Mouse (Mus musculus): ENCODE results near the gene Pkig. TPM values are rescaled to one million over a fixed set of nuclear protein-coding genes. Genes with fewer than 3 reads are reported as not detected.

Gene Pkig
- polyA plus RNA-seq, 1 experiment, result 73.9 TPM

DNA sequence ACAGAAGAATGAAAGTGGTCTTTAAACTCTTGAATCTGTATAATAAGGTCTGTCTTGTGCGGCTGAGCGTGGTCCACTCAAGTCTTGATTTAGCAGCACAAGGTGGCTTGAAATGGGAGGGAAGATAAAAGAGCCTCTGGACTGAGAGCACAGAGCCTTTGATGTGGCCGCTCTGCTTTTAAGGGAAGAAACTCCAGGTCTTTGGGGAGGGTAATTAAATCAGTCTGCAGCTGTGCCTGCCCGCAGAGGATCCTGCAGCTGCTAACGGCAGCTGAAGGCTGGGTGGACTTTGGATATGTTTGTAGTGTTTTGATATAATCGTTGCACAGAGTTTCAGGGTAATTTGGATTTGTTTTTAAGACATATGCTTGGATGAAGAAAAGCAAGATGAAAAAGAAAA is 58.7 kb downstream of the Pkig start:
- DNase-seq (ENCODE audit: low read depth), result peak; percentile 74

DNA sequence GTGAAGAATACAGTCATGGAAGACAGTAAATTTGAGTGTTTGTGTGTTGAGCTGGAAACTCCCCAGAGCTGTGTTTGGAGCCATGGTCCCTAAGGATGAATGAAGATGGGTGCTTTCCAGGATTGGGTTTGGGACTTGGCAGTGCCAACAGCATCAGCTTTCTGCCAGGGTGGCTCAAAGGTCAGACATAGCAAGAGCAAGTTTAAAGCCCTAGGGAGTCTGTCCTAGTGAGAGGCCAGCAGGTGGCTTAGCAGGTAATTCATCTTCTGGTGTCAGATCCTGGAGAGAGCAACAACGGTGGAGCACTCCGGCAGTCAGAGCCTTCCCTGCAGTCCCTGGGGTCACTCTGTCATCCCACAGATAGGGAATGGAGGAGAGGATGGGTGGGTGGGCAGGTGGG is 60.3 kb downstream of the Pkig start:
- DNase-seq (ENCODE audit: low read depth), result no peak
- TF ChIP-seq CTCF (IDR thresholded peaks at IDR 0.05; ENCODE audit: borderline replicate concordance, extremely low read depth, insufficient read depth, insufficient read length) (no peak), POLR2A (IDR thresholded peaks at IDR 0.05; ENCODE audit: borderline replicate concordance, extremely low read depth, insufficient read depth, insufficient read length, poor library complexity, severe bottlenecking) (no peak)

More for the DNA sequence above, 58.7 kb downstream of the Pkig start:
- no peak for TF ChIP-seq CTCF (IDR thresholded peaks at IDR 0.05; ENCODE audit: borderline replicate concordance, extremely low read depth, insufficient read depth, insufficient read length)
- no peak for TF ChIP-seq POLR2A (IDR thresholded peaks at IDR 0.05; ENCODE audit: borderline replicate concordance, extremely low read depth, insufficient read depth, insufficient read length, poor library complexity, severe bottlenecking)

DNA sequence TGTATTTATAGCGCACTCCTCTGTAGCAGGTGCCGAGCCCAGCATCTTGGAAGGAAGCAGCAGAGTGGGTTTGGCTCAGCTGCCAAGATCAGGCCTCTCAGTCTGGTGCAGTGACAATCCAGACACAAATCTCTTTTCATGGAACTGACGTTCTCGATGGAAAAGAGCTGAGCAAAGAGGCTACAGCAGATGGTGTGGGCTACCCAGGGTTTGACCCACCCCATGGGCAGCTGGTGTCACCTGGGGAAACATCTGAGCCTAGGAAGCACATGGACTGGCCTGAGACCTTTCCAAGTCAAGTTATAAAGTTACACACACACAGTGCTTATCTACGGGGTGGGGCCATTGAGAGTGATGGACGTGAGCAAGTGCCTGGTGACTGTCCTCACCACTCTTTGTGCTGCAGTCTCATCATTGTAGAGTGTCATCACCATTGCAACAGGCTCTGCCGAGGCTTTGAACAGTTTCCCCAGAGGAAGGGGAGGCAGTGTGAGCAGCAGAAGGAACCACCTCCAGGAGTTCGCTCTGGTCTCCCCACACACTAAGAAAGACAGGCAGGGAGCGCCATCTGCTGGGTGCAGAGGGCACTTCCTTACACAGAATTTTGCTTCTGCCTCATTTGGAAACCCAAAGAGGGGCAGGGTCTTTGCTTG is 60.9 kb downstream of the Pkig start:
- TF ChIP-seq CTCF (IDR thresholded peaks at IDR 0.05; ENCODE audit: borderline replicate concordance, extremely low read depth, insufficient read depth, insufficient read length), result peak; percentile 99
- no peak for TF ChIP-seq POLR2A (IDR thresholded peaks at IDR 0.05; ENCODE audit: borderline replicate concordance, extremely low read depth, insufficient read depth, insufficient read length, poor library complexity, severe bottlenecking)
- peak; percentile 93 for DNase-seq (ENCODE audit: low read depth)

DNA sequence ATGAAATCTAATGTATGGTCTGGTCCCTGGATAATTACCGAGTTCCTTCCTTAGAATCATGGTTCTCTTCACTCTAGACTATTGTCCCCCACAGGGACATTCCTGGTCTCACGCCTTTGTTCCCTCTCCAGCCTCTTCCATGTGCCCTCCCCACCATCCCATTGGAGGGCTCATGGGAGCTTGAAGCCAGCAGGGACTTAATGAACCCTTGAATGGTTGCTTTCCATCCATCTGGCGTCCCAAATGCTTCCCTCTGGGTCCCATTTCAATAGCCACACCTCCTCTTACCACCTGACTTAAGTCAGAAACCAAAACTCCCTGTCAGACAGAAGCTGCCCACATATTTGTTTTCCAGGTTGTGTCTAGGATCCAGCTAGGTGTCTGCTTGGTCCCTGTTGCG is 61.4 kb downstream of the Pkig start:
- no peak for TF ChIP-seq POLR2A (IDR thresholded peaks at IDR 0.05; ENCODE audit: borderline replicate concordance, extremely low read depth, insufficient read depth, insufficient read length, poor library complexity, severe bottlenecking)
- TF ChIP-seq CTCF (IDR thresholded peaks at IDR 0.05; ENCODE audit: borderline replicate concordance, extremely low read depth, insufficient read depth, insufficient read length), result no peak
- peak; percentile 43 for DNase-seq (ENCODE audit: low read depth)

DNA sequence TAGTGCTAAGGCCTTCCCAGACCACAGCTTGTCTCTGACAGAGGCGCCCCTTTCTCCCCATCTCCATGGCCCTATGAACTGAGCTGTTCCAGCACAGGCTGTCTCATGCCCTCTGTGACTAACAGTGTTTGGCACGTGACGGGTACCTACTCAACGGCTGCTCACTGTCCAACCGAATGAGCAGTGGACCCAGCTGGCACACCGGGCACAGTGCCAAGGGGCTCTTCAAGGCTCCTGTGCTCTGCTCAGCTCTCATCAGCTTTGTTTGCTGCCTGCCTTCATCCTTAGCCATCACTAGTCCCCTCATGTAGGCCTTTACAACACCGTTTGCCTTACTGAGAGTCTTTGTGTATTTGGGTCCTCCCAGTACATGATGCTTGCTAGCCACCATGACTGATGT is 64.4 kb downstream of the Pkig start:
- no peak for TF ChIP-seq POLR2A (IDR thresholded peaks at IDR 0.05; ENCODE audit: borderline replicate concordance, extremely low read depth, insufficient read depth, insufficient read length, poor library complexity, severe bottlenecking)
- no peak for TF ChIP-seq CTCF (IDR thresholded peaks at IDR 0.05; ENCODE audit: borderline replicate concordance, extremely low read depth, insufficient read depth, insufficient read length)
- peak; percentile 95 for DNase-seq (ENCODE audit: low read depth)

DNA sequence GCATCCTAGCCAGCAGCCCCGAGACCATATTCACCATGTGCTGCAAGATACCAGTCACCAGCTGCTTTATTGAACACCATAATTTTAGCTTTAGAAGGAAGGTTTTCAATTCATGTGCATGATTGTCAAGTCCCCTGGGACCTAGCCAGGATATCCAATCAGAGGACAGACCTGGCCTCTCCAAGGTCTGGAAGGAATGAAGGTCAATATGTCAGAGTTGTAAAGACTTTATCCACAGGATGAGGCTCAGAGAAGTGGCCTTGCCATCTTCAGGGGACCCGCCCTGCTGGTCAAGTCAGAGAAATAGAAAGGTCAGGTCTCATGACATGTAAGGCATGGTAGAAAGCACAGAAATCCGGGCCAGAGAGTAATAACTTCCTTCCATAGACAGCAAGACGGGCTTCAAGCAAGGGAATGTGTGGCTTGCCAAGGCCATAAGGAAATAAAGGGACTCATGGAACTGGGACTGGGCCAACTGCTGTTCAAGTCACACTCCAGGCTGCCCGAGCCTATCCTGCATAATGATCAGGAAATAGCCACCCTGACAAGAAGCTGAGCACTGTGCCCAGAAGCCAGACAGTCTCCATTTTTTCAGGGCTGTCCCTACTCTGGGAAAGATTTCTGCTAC is 68.7 kb downstream of the Pkig start:
- DNase-seq (ENCODE audit: low read depth), result peak; percentile 24
- TF ChIP-seq CTCF (IDR thresholded peaks at IDR 0.05; ENCODE audit: borderline replicate concordance, extremely low read depth, insufficient read depth, insufficient read length) (no peak), POLR2A (IDR thresholded peaks at IDR 0.05; ENCODE audit: borderline replicate concordance, extremely low read depth, insufficient read depth, insufficient read length, poor library complexity, severe bottlenecking) (no peak)

DNA sequence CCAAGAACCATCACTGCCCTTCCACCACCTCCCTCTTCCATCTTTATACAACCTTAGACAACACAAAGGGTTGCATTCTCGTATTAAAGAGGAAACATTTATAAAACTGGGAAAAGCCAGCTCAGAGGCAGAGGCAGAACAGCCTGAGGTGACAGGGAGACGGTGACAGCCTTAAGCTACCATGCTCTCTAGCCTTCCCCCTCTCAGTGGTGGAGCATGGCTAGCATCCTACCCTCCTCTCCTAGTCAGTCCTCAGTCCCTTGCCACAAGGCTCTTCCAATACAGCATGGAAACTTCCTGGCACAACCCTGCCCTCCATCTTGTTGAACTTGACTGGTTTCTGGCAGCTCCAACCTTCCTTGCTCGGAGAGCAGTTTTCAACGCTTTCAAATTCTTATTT is 70.1 kb downstream of the Pkig start:
- DNase-seq (ENCODE audit: low read depth), result no peak
- TF ChIP-seq CTCF (IDR thresholded peaks at IDR 0.05; ENCODE audit: borderline replicate concordance, extremely low read depth, insufficient read depth, insufficient read length) (no peak), POLR2A (IDR thresholded peaks at IDR 0.05; ENCODE audit: borderline replicate concordance, extremely low read depth, insufficient read depth, insufficient read length, poor library complexity, severe bottlenecking) (no peak)

DNA sequence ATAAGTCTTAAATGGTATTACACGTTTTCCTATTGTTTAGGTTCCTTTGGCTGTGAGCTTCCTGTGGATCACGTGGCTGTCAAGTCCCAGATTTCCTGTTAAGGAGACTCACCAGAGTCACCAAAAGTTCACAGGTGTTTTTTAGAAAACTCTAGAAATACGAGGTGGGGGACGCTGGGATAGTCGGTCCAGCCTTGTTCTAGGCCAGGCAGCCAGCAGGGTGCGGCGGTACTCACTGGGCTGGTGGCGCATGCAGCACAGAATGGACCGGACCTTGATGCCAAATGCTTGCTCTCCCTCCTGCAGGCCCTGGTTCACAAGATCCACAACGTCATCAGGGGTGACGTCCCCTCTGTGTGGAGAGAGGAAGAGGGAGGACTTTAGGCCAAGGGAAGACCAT is 73.8 kb downstream of the Pkig start:
- TF ChIP-seq CTCF (IDR thresholded peaks at IDR 0.05; ENCODE audit: borderline replicate concordance, extremely low read depth, insufficient read depth, insufficient read length) (no peak), POLR2A (IDR thresholded peaks at IDR 0.05; ENCODE audit: borderline replicate concordance, extremely low read depth, insufficient read depth, insufficient read length, poor library complexity, severe bottlenecking) (no peak)
- DNase-seq (ENCODE audit: low read depth), result no peak

DNA sequence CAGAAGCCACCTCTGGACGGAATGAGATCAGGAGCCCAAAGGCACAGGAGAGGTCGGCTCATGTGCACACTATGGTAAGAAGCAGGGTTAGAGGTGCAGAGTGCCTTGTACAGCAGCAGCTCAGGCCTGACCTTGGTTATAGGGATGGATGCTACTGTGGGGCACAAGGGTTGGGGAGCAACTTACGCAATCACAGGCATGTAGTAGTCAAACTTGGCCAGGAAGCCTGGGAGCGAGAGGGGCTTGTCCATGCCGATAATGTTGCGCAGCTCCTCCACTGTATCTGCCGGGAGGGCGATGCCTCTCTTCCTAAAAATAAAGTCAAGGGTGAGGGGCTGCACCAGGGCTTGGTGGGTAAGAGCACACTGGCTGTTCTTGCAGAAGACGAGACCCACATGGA is 77.0 kb downstream of the Pkig start:
- no peak for DNase-seq (ENCODE audit: low read depth)
- TF ChIP-seq POLR2A (IDR thresholded peaks at IDR 0.05; ENCODE audit: borderline replicate concordance, extremely low read depth, insufficient read depth, insufficient read length, poor library complexity, severe bottlenecking) (no peak), CTCF (IDR thresholded peaks at IDR 0.05; ENCODE audit: borderline replicate concordance, extremely low read depth, insufficient read depth, insufficient read length) (no peak)

DNA sequence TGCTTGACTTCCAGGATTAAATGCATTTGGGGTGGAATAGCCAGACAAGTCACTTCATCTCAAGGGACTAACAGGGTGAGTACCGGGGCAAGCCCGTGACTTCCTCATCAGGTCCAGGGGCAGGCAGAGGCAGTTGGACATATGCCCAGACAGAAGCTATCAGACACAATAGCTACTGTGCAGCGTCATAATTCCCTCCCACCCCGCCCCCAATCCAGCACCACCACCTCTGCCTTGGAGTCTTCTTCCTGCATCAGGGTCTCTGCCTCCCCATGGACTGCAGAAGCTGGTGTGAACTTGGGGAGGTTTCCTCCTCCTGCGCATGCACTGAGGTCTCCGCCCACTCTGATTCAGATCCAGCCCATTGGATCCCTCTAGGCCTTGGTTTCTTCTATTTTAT is 77.8 kb downstream of the Pkig start:
- peak; percentile 35 for DNase-seq (ENCODE audit: low read depth)
- TF ChIP-seq POLR2A (IDR thresholded peaks at IDR 0.05; ENCODE audit: borderline replicate concordance, extremely low read depth, insufficient read depth, insufficient read length, poor library complexity, severe bottlenecking) (no peak), CTCF (IDR thresholded peaks at IDR 0.05; ENCODE audit: borderline replicate concordance, extremely low read depth, insufficient read depth, insufficient read length) (no peak)

DNA sequence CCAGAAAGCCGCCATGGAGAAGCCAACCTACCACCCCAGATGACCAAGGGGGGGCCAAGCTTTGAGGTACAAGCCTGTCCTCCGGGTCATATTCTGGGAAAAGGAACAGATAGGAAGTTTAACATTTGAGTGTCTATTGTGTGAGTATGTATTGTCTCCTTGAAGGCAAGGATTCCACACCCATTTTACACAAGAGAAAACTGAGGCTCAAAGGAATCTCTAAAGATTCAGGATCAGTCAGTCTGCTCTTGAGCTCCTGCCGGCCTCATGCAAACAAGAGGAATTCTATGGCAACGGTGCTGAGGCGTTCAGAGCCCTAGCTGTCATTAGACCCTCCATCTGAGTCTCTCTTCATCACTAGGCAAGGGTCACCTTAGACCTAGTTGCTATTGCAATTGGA is 84.5 kb downstream of the Pkig start:
- DNase-seq (ENCODE audit: low read depth), result no peak
- no peak for TF ChIP-seq CTCF (IDR thresholded peaks at IDR 0.05; ENCODE audit: borderline replicate concordance, extremely low read depth, insufficient read depth, insufficient read length)
- no peak for TF ChIP-seq POLR2A (IDR thresholded peaks at IDR 0.05; ENCODE audit: borderline replicate concordance, extremely low read depth, insufficient read depth, insufficient read length, poor library complexity, severe bottlenecking)

DNA sequence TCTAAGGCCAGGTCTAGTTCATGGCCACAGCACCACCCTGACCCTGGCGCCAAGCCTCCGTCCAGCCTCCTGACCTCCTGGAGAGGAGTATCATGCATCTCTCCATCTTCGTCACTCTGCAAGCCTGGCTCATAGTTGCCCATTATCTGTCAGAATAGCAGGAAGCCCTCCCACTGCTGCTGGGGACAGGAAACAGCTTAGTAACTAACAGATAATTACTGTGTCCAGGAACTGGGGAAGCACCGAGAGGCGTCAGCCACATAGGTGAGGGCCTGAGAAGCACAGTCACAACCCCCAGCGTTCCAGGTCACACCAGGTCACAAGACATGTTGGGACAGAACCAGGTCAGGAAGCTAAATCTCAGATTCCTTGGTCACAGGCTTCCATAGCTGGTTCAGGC is 85.2 kb downstream of the Pkig start:
- no peak for TF ChIP-seq POLR2A (IDR thresholded peaks at IDR 0.05; ENCODE audit: borderline replicate concordance, extremely low read depth, insufficient read depth, insufficient read length, poor library complexity, severe bottlenecking)
- TF ChIP-seq CTCF (IDR thresholded peaks at IDR 0.05; ENCODE audit: borderline replicate concordance, extremely low read depth, insufficient read depth, insufficient read length), result no peak
- DNase-seq (ENCODE audit: low read depth), result no peak
